Mouse (Mus musculus): ENCODE measurements around the gene Pomt1.
"Not testable (repeated sequence)": the region's sequence is repeated elsewhere in the genome, so short reads cannot be mapped to it uniquely, and the experiment has no call there.

Gene Pomt1

DNA sequence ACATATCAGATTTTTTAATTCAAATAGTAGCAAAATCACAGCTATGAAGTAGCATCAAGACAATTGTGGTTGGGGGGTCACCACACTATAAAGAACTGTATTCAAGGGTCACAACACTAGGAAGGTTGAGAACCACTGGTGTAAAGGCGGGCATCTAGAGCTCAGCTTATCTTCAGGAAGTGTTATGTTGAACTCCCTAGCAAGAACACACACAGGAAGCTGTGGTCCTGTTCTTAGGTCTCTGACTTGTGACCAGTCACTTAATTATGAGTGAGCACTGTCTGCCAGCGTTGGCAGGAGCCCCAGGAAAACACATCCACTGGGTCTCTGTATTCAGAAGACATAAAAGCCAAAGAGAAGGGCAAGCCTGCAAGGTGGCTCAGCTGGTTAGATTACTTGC is 45.9 kb downstream of the Pomt1 start:
- no peak for DNase-seq (ENCODE audit: low read depth, low spot score)

DNA sequence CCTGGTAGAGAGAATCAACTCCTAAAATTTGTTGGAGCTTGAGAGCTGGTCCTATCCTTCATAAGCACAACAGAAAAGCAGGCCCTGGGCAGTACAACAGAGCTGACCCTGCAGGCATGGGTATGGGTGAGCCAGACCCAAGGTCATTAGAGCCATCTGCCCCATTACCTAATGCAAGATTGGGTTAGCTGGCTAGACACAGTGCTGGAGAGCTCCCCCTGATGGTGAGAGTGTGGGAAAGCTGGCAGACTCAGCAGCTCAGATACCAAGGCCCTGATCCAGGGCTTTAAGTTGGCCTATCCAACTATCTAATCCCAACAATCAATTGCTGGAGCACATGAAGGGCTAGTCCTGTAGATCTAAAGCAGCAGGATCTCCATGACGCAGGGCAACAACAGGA is 46.3 kb downstream of the Pomt1 start:
- no peak for DNase-seq (ENCODE audit: low read depth, low spot score)

DNA sequence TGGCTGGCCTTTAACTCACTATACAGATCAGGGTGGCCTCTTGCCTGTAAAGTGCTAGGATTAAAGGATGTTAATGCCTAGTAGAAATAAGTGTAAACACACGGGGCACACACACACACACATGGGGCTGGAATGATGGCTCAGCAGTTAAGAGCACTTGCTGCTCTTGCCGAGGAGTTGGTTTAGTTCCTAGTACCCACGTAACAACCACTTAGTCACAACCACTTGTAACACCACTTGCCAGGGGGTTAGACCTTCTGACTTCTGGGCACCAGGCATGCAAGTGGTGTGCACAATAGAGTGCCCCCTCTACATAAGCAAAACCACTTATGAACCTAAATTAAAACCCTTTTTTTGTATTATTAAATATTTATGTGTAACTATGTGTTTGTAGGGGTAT is 47.6 kb downstream of the Pomt1 start:
- no peak for DNase-seq (ENCODE audit: low read depth, low spot score)

DNA sequence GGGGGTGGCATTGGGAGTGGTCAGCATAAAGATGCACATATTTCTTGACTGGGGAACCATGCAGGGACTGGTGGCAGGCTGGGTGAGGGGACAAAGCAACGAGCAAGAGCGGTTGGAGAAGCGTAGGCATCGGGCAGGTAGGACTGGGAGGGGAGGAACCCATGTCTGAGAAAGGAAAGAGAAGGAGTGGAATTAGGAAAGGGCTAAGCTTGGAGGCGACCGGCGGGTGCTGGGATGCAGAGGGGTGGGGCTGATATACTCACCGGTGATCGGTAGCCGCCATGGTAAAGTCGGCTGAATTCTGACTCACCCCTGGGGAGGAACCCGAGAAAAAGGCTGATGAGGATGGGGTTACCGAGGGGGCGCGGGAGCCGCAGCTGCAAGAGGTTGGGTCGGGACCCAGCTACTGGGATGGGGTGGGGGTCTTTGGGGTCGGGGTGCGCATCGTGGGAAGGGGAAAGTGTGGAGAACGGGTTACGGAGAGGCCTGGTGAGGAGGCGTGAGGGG is 51.0 kb downstream of the Pomt1 start, which contains the start of gene Golga2:
Golga2 (plus strand) TSS at position 51 of the 507 bp plus-strand sequence.
- DNase-seq (ENCODE audit: low read depth, low spot score): no peak

DNA sequence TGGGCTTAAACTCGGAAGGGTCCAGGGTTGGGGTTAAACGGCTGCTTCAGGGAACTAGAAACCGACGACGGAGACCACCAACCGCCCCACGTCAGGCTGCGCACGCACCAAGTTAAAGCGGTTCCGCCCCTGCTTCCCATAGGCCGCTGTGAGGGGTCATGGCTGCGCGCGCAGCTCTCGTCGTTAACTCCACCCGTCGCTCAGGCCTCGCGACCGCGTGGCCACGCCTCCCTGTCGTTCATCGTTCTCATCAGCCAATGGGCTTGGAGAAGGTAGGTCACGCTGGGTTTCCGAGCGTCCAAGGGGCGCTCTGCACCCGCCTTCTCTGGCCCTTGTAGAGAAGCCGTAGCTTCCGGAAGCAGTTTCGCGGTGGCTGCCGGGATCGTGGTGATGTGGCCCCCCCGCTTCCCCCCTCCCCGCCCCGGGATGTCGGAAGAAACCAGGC is 51.6 kb downstream of the Pomt1 start, which contains the start of gene Swi5:
Swi5 (minus strand) TSS at position 153 of the 445 bp plus-strand sequence.
- DNase-seq (ENCODE audit: low read depth, low spot score): peak; percentile 99

DNA sequence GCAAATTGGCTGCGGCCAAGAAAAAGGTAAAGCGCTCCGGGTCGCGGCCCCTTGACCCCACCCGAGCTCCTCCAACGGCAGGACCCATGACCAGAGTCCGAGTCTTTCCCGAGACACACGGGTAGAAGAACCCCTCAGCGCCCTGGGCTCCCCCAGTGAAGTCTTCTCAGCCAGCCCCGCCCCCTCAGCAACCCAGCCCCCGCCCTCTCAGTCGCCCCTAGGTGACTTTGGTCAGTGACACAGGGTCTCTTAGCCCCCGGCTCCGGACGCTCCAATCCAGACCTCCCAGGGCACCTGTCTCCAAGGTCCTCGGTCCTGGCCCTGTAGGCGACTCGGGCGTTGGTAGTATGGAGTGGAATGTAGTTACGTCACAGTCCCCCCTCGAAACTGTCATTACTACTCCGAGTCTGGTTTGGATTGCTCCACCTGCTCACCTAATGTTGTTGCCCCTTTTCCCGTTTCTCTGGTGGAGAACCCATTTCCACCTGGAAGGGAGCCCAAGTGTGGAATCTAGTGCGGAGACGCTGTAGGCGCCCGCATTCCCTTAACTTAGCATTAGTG is 52.1 kb downstream of the Pomt1 start:
- DNase-seq (ENCODE audit: low read depth, low spot score): no peak

DNA sequence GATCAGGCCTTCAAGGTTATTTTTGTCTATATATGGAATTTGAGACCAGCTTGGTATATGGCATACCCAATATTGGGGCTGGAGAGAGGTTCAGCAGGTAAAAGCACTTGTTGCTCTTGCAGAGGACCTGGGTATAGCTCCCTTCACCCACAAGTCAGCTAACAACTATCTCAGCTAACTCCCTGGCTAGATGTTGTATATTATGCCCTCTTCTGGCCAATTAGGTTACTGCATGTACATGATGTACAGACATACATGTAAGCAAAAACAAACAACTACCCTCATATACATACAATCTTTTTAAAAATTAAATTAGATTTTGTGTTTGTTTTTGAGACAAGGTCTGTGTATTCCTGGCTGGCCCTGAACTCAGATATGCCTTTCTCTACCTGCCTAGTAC is 53.2 kb downstream of the Pomt1 start:
- DNase-seq (ENCODE audit: low read depth, low spot score): peak; percentile 30

DNA sequence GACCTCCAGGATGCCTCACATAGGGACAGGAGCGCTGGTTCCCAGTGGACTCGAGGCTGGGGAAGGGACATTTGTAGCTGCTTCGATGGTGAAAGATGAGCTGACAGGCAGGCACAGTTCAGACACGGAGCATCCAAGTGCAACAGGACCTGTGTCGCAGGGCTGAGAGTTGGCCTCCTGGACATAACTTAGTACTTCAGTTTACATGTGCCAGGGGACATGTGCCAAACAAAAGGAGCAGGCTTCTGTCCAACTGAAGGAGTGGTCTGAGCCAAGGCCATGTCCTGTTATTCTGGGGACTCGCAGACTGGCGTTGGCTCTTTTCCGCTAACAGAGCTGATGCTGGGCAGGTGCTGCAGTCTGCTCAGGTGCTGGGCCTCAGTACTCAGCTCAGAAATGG is 58.0 kb downstream of the Pomt1 start:
- DNase-seq (ENCODE audit: low read depth, low spot score): no peak

DNA sequence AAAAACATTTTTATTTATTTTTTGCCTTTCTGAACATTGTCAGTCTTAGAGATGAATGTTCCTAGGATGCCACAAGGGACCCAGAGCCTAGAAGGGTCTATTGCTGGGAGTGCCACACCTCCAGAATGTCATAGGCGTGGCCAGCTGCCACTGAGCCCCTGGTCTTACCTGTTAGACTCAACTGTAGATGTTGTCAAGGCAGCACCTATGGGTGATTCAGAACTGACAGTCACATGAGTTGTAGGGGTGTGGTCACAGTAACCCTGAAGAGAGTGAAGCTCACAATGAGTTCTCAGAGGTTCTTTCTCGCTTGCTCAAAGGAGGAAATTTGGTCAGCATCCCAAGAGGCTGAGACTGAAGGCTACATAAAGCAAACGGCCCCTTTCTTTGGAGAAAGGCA is 58.9 kb downstream of the Pomt1 start:
- no peak for DNase-seq (ENCODE audit: low read depth, low spot score)

DNA sequence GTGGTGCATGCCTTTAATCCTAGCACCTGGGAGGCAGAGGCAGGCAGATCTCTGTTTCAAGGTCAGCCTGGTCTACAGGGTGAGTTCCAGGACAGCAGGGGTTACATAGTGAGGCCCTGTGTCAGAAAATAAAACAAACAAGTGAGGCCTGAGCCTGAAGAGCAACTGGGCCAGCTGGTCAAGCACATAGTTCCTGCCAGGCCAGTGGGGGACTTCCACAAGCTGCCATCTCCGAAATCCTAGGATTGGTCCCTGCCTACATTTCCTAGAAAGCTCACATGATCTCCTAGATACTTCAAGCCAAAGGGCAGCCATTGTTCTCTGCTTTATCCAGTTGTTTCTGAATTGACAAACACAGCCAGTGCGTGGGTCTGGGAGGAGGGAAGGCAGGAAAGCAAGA is 59.5 kb downstream of the Pomt1 start:
- not testable (repeated sequence) for DNase-seq (ENCODE audit: low read depth, low spot score)

DNA sequence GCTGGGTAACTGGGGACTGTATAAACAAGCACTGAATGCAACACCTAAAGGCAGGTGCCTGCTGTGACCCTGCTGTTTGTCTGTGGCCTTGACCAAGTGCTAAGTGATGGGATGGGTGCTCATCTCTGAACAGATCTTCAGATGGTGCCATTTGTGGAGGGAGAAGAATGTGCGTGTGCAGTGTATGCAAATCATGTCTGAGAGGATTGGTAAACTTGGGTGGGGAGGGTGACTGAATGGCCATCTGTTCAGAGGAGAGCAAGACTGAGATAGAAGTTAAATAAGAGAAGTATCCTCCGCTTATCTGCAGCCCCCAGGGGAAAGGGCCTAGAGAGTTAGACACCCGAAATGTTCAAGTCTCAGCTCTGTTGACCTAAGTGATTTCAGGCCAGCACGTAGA is 63.1 kb downstream of the Pomt1 start:
- DNase-seq (ENCODE audit: low read depth, low spot score): no peak

DNA sequence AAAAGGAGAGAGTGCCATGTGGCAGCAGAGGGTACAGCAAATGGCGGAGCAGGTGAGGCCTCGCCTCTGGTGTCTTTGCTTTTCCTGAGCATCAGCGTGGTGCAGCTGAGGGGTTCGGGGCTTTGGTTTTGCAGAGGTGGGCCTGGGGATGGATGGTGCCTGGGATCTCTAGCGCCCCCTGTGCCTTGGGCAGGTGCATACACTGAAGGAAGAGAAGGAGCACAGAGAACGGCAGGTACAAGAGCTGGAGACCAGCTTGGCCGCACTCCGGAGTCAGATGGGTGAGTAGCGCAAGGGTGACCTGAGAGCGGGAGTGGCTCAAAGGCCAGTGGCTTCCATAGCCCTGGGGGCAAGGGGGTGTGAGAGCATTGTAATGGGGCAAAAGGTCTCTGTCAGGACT is 66.6 kb downstream of the Pomt1 start:
- no peak for DNase-seq (ENCODE audit: low read depth, low spot score)

DNA sequence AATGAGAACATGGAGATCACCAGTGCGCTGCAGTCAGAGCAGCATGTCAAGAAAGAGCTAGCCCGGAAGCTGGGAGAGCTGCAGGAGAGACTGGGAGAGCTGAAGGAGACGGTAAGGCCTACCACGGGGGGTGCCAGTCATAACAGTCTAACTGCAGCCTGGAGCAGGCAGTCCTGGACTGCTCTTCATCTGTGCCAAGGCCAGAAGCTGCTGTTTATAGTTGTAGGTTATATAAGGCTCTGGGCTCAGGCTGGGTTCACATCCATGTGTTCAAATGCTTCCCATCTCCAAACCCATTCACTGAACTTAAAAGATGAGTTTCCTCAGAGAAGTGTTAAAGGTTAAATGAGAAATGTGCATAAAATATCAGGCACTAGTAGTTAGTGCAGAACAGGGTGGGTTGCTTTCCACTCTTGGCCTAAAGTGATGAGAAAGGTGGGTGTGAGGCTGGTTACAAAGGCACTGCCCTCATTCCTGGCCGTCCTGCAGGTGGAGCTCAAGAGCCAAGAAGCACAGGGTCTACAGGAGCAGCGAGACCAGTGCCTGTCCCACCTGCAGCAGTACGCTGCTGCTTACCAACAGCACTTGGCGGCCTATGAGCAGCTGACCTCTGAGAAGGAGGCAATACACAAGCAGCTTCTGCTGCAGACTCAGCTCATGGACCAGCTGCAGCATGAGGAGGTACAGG is 67.9 kb downstream of the Pomt1 start:
- DNase-seq (ENCODE audit: low read depth, low spot score): no peak
